ENCODE assay signal across 9 mouse cellular contexts in the genomic region with DNA sequence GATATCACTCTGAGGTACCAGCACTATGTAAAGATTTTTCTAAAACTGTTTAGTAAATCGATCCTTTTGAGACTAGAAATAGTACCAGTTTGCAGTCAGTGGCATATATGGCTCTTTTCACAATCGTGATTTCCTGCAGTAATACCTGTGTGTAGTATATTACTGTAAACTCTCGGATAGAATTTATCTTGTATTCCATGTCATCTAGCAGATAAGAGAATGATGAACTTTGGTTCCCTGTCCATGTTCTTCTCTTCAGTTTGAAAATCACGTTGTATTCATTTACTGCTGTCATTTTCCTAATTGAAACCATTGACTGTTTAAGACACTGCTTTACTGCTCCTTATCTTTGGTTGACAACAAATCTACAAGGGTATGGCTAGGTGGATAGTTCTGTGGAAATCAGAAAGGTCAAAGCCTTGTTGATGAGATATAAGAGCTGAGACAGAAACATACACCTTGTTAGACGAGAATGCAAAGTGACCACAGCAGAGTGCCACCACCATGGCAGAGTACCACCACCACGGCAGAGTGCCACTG.
DNase-seq lines count a peak whose midpoint lies in the region; ATAC-seq and TF ChIP-seq lines count a peak whose summit lies in the region.
"Had no signal": no experiment of that assay in that cellular context is flagged by ENCODE, and none has a peak within 500 bp of the region (broad histone marks: within the 10 kb centered on the region; RNA-seq: fewer than 3 reads in every experiment).

No protein-coding gene starts in this region.

- WGBS in liver, adult 2 months, result 46% methylated on average over 6 of the region's 6 CpGs
- WGBS in intestine, postnatal 0 days, result 32% methylated on average over 6 of the region's 6 CpGs
- 61% methylated on average over 6 of the region's 6 CpGs for WGBS in neural tube, embryonic 15.5 days

- H3K36me3 ChIP-seq in liver, adult 2 months (ENCODE audit: control insufficient read depth, insufficient read depth, low read length), result no peaks in the 10 kb centered on the region
- H3K36me3 ChIP-seq in intestine, postnatal 0 days (ENCODE audit: control insufficient read depth, insufficient read depth), result no peaks in the 10 kb centered on the region
- H3K36me3 ChIP-seq in neural tube, embryonic 15.5 days, result no peaks in the 10 kb centered on the region

- H3K9me3 ChIP-seq in intestine, postnatal 0 days (ENCODE audit: control insufficient read depth), result no peaks in the 10 kb centered on the region
- H3K9me3 ChIP-seq in neural tube, embryonic 15.5 days (replicated peaks), result no peaks in the 10 kb centered on the region

- peaks cover 34% of the 10 kb centered on the region for H3K79me2 ChIP-seq in liver, adult 2 months (ENCODE audit: control insufficient read depth, insufficient read depth, low read length)

- H3K27me3 ChIP-seq in liver, adult 2 months (ENCODE audit: control insufficient read depth, insufficient read depth, low read length), result no peaks in the 10 kb centered on the region
- no peaks in the 10 kb centered on the region for H3K27me3 ChIP-seq in intestine, postnatal 0 days (replicated peaks; ENCODE audit: control insufficient read depth, insufficient read depth, low read length)
- no peaks in the 10 kb centered on the region for H3K27me3 ChIP-seq in neural tube, embryonic 15.5 days (replicated peaks)

- no peak for TF ChIP-seq CTCF in gastrocnemius, adult 2 months (IDR thresholded peaks at IDR 0.05)
- no peak for TF ChIP-seq CTCF in liver, adult 2 months (IDR thresholded peaks at IDR 0.05; ENCODE audit: low read depth, low read length)
- TF ChIP-seq CTCF in intestine, postnatal 0 days (IDR thresholded peaks at IDR 0.05; ENCODE audit: low read depth), result no peak

- H3K4me1 ChIP-seq in liver, adult 2 months (ENCODE audit: control insufficient read depth, insufficient read depth, low read length), result peaks cover 24% of the 10 kb centered on the region
- H3K4me1 ChIP-seq in intestine, postnatal 0 days (replicated peaks; ENCODE audit: control insufficient read depth, insufficient read depth, low read length), result peaks cover 2% of the 10 kb centered on the region; the same call in 1 of the 2 replicates
- H3K4me1 ChIP-seq in neural tube, embryonic 15.5 days, result peaks cover 32% of the 10 kb centered on the region

- intact Hi-C loops in gastrocnemius, adult 2 months (cut with DNase I), result no loop called here
- intact Hi-C loops in gastrocnemius, postnatal 14 days (cut with DNase I; ENCODE audit: low total_unique reads), result no loop called here

- peak; percentile 62 for ATAC-seq in intestine, postnatal 0 days
- peak; percentile 28; the same call in 1 of the 2 replicates for ATAC-seq in neural tube, embryonic 15.5 days (ENCODE audit: low FRiP score)

- H3K9ac ChIP-seq in liver, adult 2 months (ENCODE audit: low read depth, low read length), result no peak overlapping the region
- no peak overlapping the region for H3K9ac ChIP-seq in intestine, postnatal 0 days (ENCODE audit: low read depth, low read length)
- no peak overlapping the region for H3K9ac ChIP-seq in neural tube, embryonic 15.5 days (replicated peaks)

- peak overlapping the region; percentile 35; the same call in 1 of the 2 replicates for H3K27ac ChIP-seq in gastrocnemius, adult 2 months
- 0 out of 2 replicates have a peak overlapping the region, but pooled peaks have one; percentile 40 for H3K27ac ChIP-seq in liver, adult 2 months (replicated peaks; ENCODE audit: insufficient read depth, low read depth, low read length)
- H3K27ac ChIP-seq in intestine, postnatal 0 days (ENCODE audit: low read depth, low read length), result peak overlapping the region; percentile 71
- peak overlapping the region; percentile 65 for H3K27ac ChIP-seq in neural tube, embryonic 15.5 days (replicated peaks)

- no peak for DNase-seq in gastrocnemius, adult 2 months
- no peak for DNase-seq in gastrocnemius, postnatal 14 days
- peak; percentile 51 for DNase-seq in liver, adult 2 months (ENCODE audit: extremely low read depth, low read depth, low spot score)
- DNase-seq in liver, result no peak
- DNase-seq in adrenal gland, postnatal 10 days, result no peak
- no peak for DNase-seq in retina, embryonic 14.5 days (ENCODE audit: low spot score)
- DNase-seq: gastrocnemius, postnatal 10 days had no signal

- H3K4me2 ChIP-seq in intestine, postnatal 0 days (replicated peaks; ENCODE audit: low read depth), result peak overlapping the region; percentile 51
- no peak overlapping the region for H3K4me2 ChIP-seq in neural tube, embryonic 15.5 days

- H3K4me3 ChIP-seq in gastrocnemius, adult 2 months, result peak overlapping the region; percentile 42; the same call in 1 of the 2 replicates
- no peak overlapping the region for H3K4me3 ChIP-seq in liver, adult 2 months (ENCODE audit: insufficient read depth, low read depth, low read length)
- no peak overlapping the region for H3K4me3 ChIP-seq in intestine, postnatal 0 days (ENCODE audit: low read depth, low read length)
- H3K4me3 ChIP-seq in neural tube, embryonic 15.5 days (replicated peaks), result no peak overlapping the region

- TF ChIP-seq POLR2A in liver, adult 2 months (IDR thresholded peaks at IDR 0.05; ENCODE audit: extremely low read depth, insufficient read depth, low read length), result no peak
